Mouse (Mus musculus) kidney, adult 9 months (tissue): Measurements from ENCODE around the gene Zfp595.
A peak's percentile ranks its signal among the peaks of the same experiment; 100 is the strongest.
"Not testable (repeated sequence)": the region's sequence is repeated elsewhere in the genome, so short reads cannot be mapped to it uniquely, and the experiment has no call there.

Experiments
- DNase-seq: peaks from one replicate; pipeline ENCODE4 v3.0.0; 2022

The Zfp595 gene

GRCm38 (mm10) chr13:67332019-67332724 is at the start of gene Zfp595:
Gene Zfp595, minus strand, starts transcription at chr13:67332570.
- DNase-seq: peak; percentile 94

GRCm38 (mm10) chr13:67376255-67376654 is 43.9 kb upstream of the Zfp595 start:
- DNase-seq: not testable (repeated sequence)

- DNase-seq: peak; percentile 83
Observed at GRCm38 (mm10) chr13:67375050-67375911, 42.9 kb upstream of the Zfp595 start, which contains the start of the genes Gm28041 and Zfp456. Gene Gm28041, minus strand, starts transcription at chr13:67375733. Gene Zfp456, minus strand, starts transcription at chr13:67375810.

GRCm38 (mm10) chr13:67360131-67360744 is 27.9 kb upstream of the Zfp595 start, which contains the start of the genes Gm28044 and Zfp953:
Gene Gm28044, minus strand, starts transcription at chr13:67360536.
Gene Zfp953, minus strand, starts transcription at chr13:67360605.
- peak; percentile 96 for DNase-seq

GRCm38 (mm10) chr13:67351854-67352253 is 19.5 kb upstream of the Zfp595 start:
- no peak for DNase-seq

- DNase-seq: no peak
Observed at GRCm38 (mm10) chr13:67343422-67343821, 11.1 kb upstream of the Zfp595 start.

- no peak for DNase-seq
Observed at GRCm38 (mm10) chr13:67332877-67333276, 507 bp upstream of the Zfp595 start.

- DNase-seq: no peak
Observed at GRCm38 (mm10) chr13:67306718-67307117, 25.7 kb downstream of the Zfp595 start.

- DNase-seq: peak; percentile 95
Observed at GRCm38 (mm10) chr13:67305822-67306672, 26.3 kb downstream of the Zfp595 start, which contains the start of gene Zfp457. Gene Zfp457, minus strand, starts transcription at chr13:67306485.

GRCm38 (mm10) chr13:67278314-67278713 is 54.1 kb downstream of the Zfp595 start, which contains the start of gene Zfp458:
Gene Zfp458, minus strand, starts transcription at chr13:67278466.
- peak; percentile 17 for DNase-seq

GRCm38 (mm10) chr13:67269383-67270065 is 62.8 kb downstream of the Zfp595 start:
- DNase-seq: not testable (repeated sequence)

- peak; percentile 88 for DNase-seq
Observed at GRCm38 (mm10) chr13:67268568-67269369, 63.6 kb downstream of the Zfp595 start.
